Mouse (Mus musculus): ENCODE data around the gene Gm8356. TPM values are rescaled to one million over a fixed set of nuclear protein-coding genes. Genes with fewer than 3 reads are reported as not detected.
"Not testable (repeated sequence)": the region's sequence is repeated elsewhere in the genome, so short reads cannot be mapped to it uniquely, and the experiment has no call there.

The Gm8356 gene
- polyA plus RNA-seq (2012; rRNA removed), result not detected in 2 replicates

DNA sequence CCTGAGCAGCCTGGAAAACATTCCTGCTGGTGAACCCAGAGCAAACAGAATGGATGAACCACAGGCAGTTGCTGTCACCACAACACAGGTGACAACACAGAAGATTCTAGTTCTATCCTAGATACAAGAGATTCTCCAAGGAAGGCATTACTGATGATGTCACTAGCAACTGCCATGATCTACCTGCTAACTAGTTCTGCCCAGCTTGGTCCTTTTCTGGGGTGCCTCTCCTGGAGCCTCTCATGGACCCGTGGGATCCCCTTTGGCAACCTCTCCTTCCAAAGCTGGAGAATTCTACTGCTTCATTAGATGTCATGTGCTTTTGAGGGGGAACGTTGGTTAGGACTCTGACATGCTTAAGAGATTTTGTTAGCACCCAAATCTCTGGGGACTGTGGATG, at the start of gene Gm8356:
Gm8356 (minus strand) TSS at position 101 of the 400 bp plus-strand sequence.
- not testable (repeated sequence) for H3K4me1 ChIP-seq (ENCODE audit: control insufficient read depth, insufficient read depth, insufficient read length, low read length)

DNA sequence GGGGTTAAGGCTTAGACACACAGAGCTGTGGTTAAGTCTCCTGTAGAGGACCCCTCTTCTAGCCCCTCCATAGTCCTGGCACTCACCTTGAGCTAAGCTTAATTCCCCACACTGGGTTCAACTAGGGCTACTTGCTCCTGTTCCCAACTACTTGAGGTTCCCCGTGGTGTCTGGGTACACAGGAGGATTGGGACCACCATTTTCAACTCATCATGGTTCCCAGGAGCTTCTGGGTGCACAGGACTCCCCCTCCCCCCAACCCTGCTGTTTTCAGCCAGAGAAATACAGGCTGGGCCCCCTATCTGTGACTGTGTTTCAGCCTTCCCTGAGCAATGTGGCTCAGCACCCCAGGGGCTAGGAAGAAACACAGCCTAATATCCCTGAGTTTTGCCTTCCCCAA, 50.8 kb downstream of the Gm8356 start:
- not testable (repeated sequence) for H3K4me3 ChIP-seq (ENCODE audit: low read depth, low read length); H3K27me3 ChIP-seq (ENCODE audit: control insufficient read depth, insufficient read depth, low read length); H3K4me1 ChIP-seq (ENCODE audit: control insufficient read depth, insufficient read depth, insufficient read length, low read length); H3K27ac ChIP-seq (ENCODE audit: insufficient read depth, low read depth, low read length); H3K36me3 ChIP-seq (ENCODE audit: control insufficient read depth, insufficient read depth, low read length)
- 33% methylated on average over 1 of the region's 1 CpGs for WGBS

More for the DNA sequence above, at the start of gene Gm8356:
- H3K4me3 ChIP-seq (ENCODE audit: low read depth, low read length); H3K27ac ChIP-seq (ENCODE audit: insufficient read depth, low read depth, low read length); H3K36me3 ChIP-seq (ENCODE audit: control insufficient read depth, insufficient read depth, low read length); H3K27me3 ChIP-seq (ENCODE audit: control insufficient read depth, insufficient read depth, low read length): not testable (repeated sequence)
- WGBS, result 63% methylated on average over 1 of the region's 2 CpGs

DNA sequence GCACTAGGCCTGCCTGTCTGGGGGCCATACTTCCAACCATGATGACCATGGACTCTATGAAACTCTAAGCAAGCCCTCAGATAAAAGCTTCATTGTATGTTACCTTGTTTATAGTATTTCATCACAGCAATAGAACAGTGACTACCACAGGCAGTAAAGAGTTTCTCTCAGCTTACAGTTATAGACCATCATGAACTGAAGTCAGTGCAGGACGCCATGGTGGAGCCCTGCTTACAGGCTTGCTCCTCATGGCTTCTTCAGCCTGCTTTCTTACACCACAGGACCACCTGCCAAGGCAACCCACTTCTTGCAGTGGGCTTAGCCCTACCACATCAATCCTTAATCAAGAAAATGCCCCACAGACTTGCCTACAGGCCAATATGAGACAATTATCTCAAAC, 51.5 kb downstream of the Gm8356 start:
- not testable (repeated sequence) for H3K27ac ChIP-seq (ENCODE audit: insufficient read depth, low read depth, low read length); H3K36me3 ChIP-seq (ENCODE audit: control insufficient read depth, insufficient read depth, low read length); H3K27me3 ChIP-seq (ENCODE audit: control insufficient read depth, insufficient read depth, low read length); H3K4me1 ChIP-seq (ENCODE audit: control insufficient read depth, insufficient read depth, insufficient read length, low read length); H3K4me3 ChIP-seq (ENCODE audit: low read depth, low read length)
- WGBS, result 83% methylated on average over 1 of the region's 1 CpGs

DNA sequence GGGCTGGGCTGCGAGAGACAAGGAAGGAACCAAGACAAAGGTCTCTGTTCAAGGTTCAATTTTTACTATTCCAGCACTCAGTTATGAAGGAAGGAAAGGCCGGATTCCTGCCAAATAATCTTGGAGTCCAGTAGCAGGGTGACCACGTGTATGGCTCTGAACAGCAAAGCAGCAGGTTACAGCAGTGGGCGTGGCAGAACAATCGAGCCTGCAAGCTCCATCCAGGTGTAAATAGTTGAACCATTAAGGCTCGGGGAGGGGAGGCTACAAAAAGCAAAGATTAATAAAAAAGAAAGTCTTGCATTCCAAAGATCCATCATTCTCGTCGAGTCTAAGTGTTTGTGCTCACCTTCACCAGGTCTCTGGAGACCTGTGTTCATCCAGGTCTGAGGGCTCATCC, 55.0 kb downstream of the Gm8356 start:
- not testable (repeated sequence) for H3K4me1 ChIP-seq (ENCODE audit: control insufficient read depth, insufficient read depth, insufficient read length, low read length); H3K4me3 ChIP-seq (ENCODE audit: low read depth, low read length); H3K27me3 ChIP-seq (ENCODE audit: control insufficient read depth, insufficient read depth, low read length); H3K27ac ChIP-seq (ENCODE audit: insufficient read depth, low read depth, low read length); H3K36me3 ChIP-seq (ENCODE audit: control insufficient read depth, insufficient read depth, low read length)
- 48% methylated on average over 8 of the region's 8 CpGs for WGBS

Other genes starting within 250 kb of the Gm8356 start
- not detected in 2 replicates for gene Gm21103, start 232.4 kb downstream of the Gm8356 start, polyA plus RNA-seq (2012; rRNA removed)
- gene Gm3618, start 193.6 kb downstream of the Gm8356 start, polyA plus RNA-seq (2012; rRNA removed), result not detected in 2 replicates
- not detected in 2 replicates for gene Gm16440, start 147.0 kb downstream of the Gm8356 start, polyA plus RNA-seq (2012; rRNA removed)
- gene Gm3591, start 124.8 kb downstream of the Gm8356 start, polyA plus RNA-seq (2012; rRNA removed), result 0.06 TPM in 1 of 2 replicates, not detected in the other
- gene Gm3594, start 92.7 kb downstream of the Gm8356 start, polyA plus RNA-seq (2012; rRNA removed), result not detected in 2 replicates
- gene Gm3629, start 53.3 kb upstream of the Gm8356 start, polyA plus RNA-seq (2012; rRNA removed), result not detected in 2 replicates
- not detected in 2 replicates for gene Gm3460, start 85.1 kb upstream of the Gm8356 start, polyA plus RNA-seq (2012; rRNA removed)
- not detected in 2 replicates for gene Gm10251, start 146.9 kb upstream of the Gm8356 start, polyA plus RNA-seq (2012; rRNA removed)
- gene Gm8050, start 183.0 kb upstream of the Gm8356 start, polyA plus RNA-seq (2012; rRNA removed), result not detected in 2 replicates
- not detected in 2 replicates for gene Gm3636, start 205.0 kb upstream of the Gm8356 start, polyA plus RNA-seq (2012; rRNA removed)
- not detected in 2 replicates for gene Gm8362, start 237.1 kb upstream of the Gm8356 start, polyA plus RNA-seq (2012; rRNA removed)